Mouse (Mus musculus): ENCODE results near the gene Snx12. TPM values are rescaled to one million over a fixed set of nuclear protein-coding genes. Genes with fewer than 3 reads are reported as not detected.

The Snx12 gene
- polyA plus RNA-seq, 1 experiment from 2014 or later, result 52.1 TPM

GRCm38 (mm10) chrX:101162532-101162931, 59.8 kb downstream of the Snx12 start:
- 76% methylated on average over 3 of the region's 3 CpGs for WGBS
- Histone ChIP-seq H3K36me3 (ENCODE audit: control insufficient read depth, insufficient read depth, low read length) (no peaks in the 10 kb centered on the region), H3K9me3 (ENCODE audit: control insufficient read depth, low read length) (no peaks in the 10 kb centered on the region), H3K9ac (ENCODE audit: low read length) (no peak overlapping the region), H3K4me3 (ENCODE audit: low read length) (no peak overlapping the region), H3K27ac (ENCODE audit: low read length) (no peak overlapping the region), H3K4me1 (replicated peaks; ENCODE audit: control insufficient read depth, insufficient read depth, low read length) (no peaks in the 10 kb centered on the region), H3K4me2 (ENCODE audit: low read depth, low read length) (no peak overlapping the region), H3K27me3 (ENCODE audit: control insufficient read depth, insufficient read depth, low read depth, low read length) (no peaks in the 10 kb centered on the region; the same call in 1 of the 2 replicates)
- no peak for ATAC-seq (ENCODE audit: low read depth)

GRCm38 (mm10) chrX:101157488-101157887, 64.9 kb downstream of the Snx12 start:
- Histone ChIP-seq H3K9me3 (ENCODE audit: control insufficient read depth, low read length) (no peaks in the 10 kb centered on the region), H3K9ac (ENCODE audit: low read length) (no peak overlapping the region), H3K4me2 (ENCODE audit: low read depth, low read length) (no peak overlapping the region), H3K4me1 (replicated peaks; ENCODE audit: control insufficient read depth, insufficient read depth, low read length) (no peaks in the 10 kb centered on the region), H3K27me3 (ENCODE audit: control insufficient read depth, insufficient read depth, low read depth, low read length) (no peaks in the 10 kb centered on the region), H3K4me3 (ENCODE audit: low read length) (no peak overlapping the region), H3K27ac (ENCODE audit: low read length) (no peak overlapping the region), H3K36me3 (ENCODE audit: control insufficient read depth, insufficient read depth, low read length) (no peaks in the 10 kb centered on the region)
- WGBS, result 75% methylated on average over 2 of the region's 2 CpGs
- ATAC-seq (ENCODE audit: low read depth), result no peak

- WGBS, result 28% methylated on average over 5 of the region's 5 CpGs
- Histone ChIP-seq H3K36me3 (ENCODE audit: control insufficient read depth, insufficient read depth, low read length) (no peaks in the 10 kb centered on the region), H3K27me3 (ENCODE audit: control insufficient read depth, insufficient read depth, low read depth, low read length) (no peaks in the 10 kb centered on the region), H3K4me3 (ENCODE audit: low read length) (no peak overlapping the region), H3K4me2 (ENCODE audit: low read depth, low read length) (no peak overlapping the region), H3K9ac (ENCODE audit: low read length) (no peak overlapping the region), H3K9me3 (ENCODE audit: control insufficient read depth, low read length) (no peaks in the 10 kb centered on the region), H3K27ac (ENCODE audit: low read length) (no peak overlapping the region), H3K4me1 (replicated peaks; ENCODE audit: control insufficient read depth, insufficient read depth, low read length) (no peaks in the 10 kb centered on the region)
- ATAC-seq (ENCODE audit: low read depth), result no peak
These were observed 66.0 kb downstream of the Snx12 start for GRCm38 (mm10) chrX:101156369-101156768.

- Histone ChIP-seq H3K4me2 (ENCODE audit: low read depth, low read length) (no peak overlapping the region), H3K27me3 (ENCODE audit: control insufficient read depth, insufficient read depth, low read depth, low read length) (no peaks in the 10 kb centered on the region), H3K36me3 (ENCODE audit: control insufficient read depth, insufficient read depth, low read length) (no peaks in the 10 kb centered on the region), H3K9ac (ENCODE audit: low read length) (no peak overlapping the region), H3K4me3 (ENCODE audit: low read length) (no peak overlapping the region), H3K4me1 (replicated peaks; ENCODE audit: control insufficient read depth, insufficient read depth, low read length) (no peaks in the 10 kb centered on the region), H3K9me3 (ENCODE audit: control insufficient read depth, low read length) (no peaks in the 10 kb centered on the region), H3K27ac (ENCODE audit: low read length) (no peak overlapping the region)
- no peak for ATAC-seq (ENCODE audit: low read depth)
- WGBS, result 66% methylated on average over 5 of the region's 5 CpGs
These were observed 74.9 kb downstream of the Snx12 start for GRCm38 (mm10) chrX:101147506-101147905.

GRCm38 (mm10) chrX:101131992-101132791, 90.2 kb downstream of the Snx12 start:
- no peaks in the 10 kb centered on the region for H3K4me1 ChIP-seq (replicated peaks; ENCODE audit: control insufficient read depth, insufficient read depth, low read length)
- H3K27ac ChIP-seq (ENCODE audit: low read length), result no peak overlapping the region
- 39% methylated on average over 12 of the region's 12 CpGs for WGBS
- peak overlapping the region; percentile 21 for H3K4me3 ChIP-seq (ENCODE audit: low read length)
- H3K9me3 ChIP-seq (ENCODE audit: control insufficient read depth, low read length), result no peaks in the 10 kb centered on the region
- ATAC-seq (ENCODE audit: low read depth), result peak; percentile 26; the same call in 1 of the 2 replicates
- H3K36me3 ChIP-seq (ENCODE audit: control insufficient read depth, insufficient read depth, low read length), result no peaks in the 10 kb centered on the region
- peak overlapping the region; percentile 34 for H3K4me2 ChIP-seq (ENCODE audit: low read depth, low read length)
- H3K9ac ChIP-seq (ENCODE audit: low read length), result 0 out of 2 replicates have a peak overlapping the region, but pooled peaks have one; percentile 19
- H3K27me3 ChIP-seq (ENCODE audit: control insufficient read depth, insufficient read depth, low read depth, low read length), result no peaks in the 10 kb centered on the region

GRCm38 (mm10) chrX:101131001-101131400, 91.4 kb downstream of the Snx12 start:
- Histone ChIP-seq H3K9me3 (ENCODE audit: control insufficient read depth, low read length) (no peaks in the 10 kb centered on the region), H3K4me2 (ENCODE audit: low read depth, low read length) (no peak overlapping the region), H3K27me3 (ENCODE audit: control insufficient read depth, insufficient read depth, low read depth, low read length) (no peaks in the 10 kb centered on the region), H3K36me3 (ENCODE audit: control insufficient read depth, insufficient read depth, low read length) (no peaks in the 10 kb centered on the region), H3K4me3 (ENCODE audit: low read length) (no peak overlapping the region), H3K4me1 (replicated peaks; ENCODE audit: control insufficient read depth, insufficient read depth, low read length) (peaks cover 5% of the 10 kb centered on the region; the same call in 1 of the 2 replicates), H3K27ac (ENCODE audit: low read length) (no peak overlapping the region), H3K9ac (ENCODE audit: low read length) (no peak overlapping the region)
- ATAC-seq (ENCODE audit: low read depth), result no peak; the same call in 1 of the 2 replicates
- 22% methylated on average over 7 of the region's 7 CpGs for WGBS

- Histone ChIP-seq H3K4me3 (ENCODE audit: low read length) (no peak overlapping the region), H3K4me1 (replicated peaks; ENCODE audit: control insufficient read depth, insufficient read depth, low read length) (peaks cover 5% of the 10 kb centered on the region; the same call in 1 of the 2 replicates), H3K27ac (ENCODE audit: low read length) (no peak overlapping the region), H3K27me3 (ENCODE audit: control insufficient read depth, insufficient read depth, low read depth, low read length) (no peaks in the 10 kb centered on the region), H3K36me3 (ENCODE audit: control insufficient read depth, insufficient read depth, low read length) (no peaks in the 10 kb centered on the region), H3K9ac (ENCODE audit: low read length) (no peak overlapping the region), H3K9me3 (ENCODE audit: control insufficient read depth, low read length) (no peaks in the 10 kb centered on the region), H3K4me2 (ENCODE audit: low read depth, low read length) (no peak overlapping the region)
- no peak for ATAC-seq (ENCODE audit: low read depth)
- 54% methylated on average over 2 of the region's 2 CpGs for WGBS
These were observed 93.8 kb downstream of the Snx12 start for GRCm38 (mm10) chrX:101128559-101128958.

GRCm38 (mm10) chrX:101126977-101127376, 95.4 kb downstream of the Snx12 start:
- WGBS, result 31% methylated on average over 2 of the region's 2 CpGs
- ATAC-seq (ENCODE audit: low read depth), result peak; percentile 52; the same call in 1 of the 2 replicates
- no peak overlapping the region for H3K4me3 ChIP-seq (ENCODE audit: low read length)
- no peaks in the 10 kb centered on the region for H3K36me3 ChIP-seq (ENCODE audit: control insufficient read depth, insufficient read depth, low read length)
- no peak overlapping the region; the same call in 1 of the 2 replicates for H3K27ac ChIP-seq (ENCODE audit: low read length)
- H3K9ac ChIP-seq (ENCODE audit: low read length), result no peak overlapping the region
- peaks cover 5% of the 10 kb centered on the region; the same call in 1 of the 2 replicates for H3K4me1 ChIP-seq (replicated peaks; ENCODE audit: control insufficient read depth, insufficient read depth, low read length)
- H3K9me3 ChIP-seq (ENCODE audit: control insufficient read depth, low read length), result no peaks in the 10 kb centered on the region
- no peak overlapping the region; the same call in 1 of the 2 replicates for H3K4me2 ChIP-seq (ENCODE audit: low read depth, low read length)
- H3K27me3 ChIP-seq (ENCODE audit: control insufficient read depth, insufficient read depth, low read depth, low read length), result no peaks in the 10 kb centered on the region

- no peak overlapping the region; the same call in 1 of the 2 replicates for H3K4me2 ChIP-seq (ENCODE audit: low read depth, low read length)
- no peaks in the 10 kb centered on the region for H3K36me3 ChIP-seq (ENCODE audit: control insufficient read depth, insufficient read depth, low read length)
- no peaks in the 10 kb centered on the region for H3K27me3 ChIP-seq (ENCODE audit: control insufficient read depth, insufficient read depth, low read depth, low read length)
- H3K9me3 ChIP-seq (ENCODE audit: control insufficient read depth, low read length), result no peaks in the 10 kb centered on the region
- H3K9ac ChIP-seq (ENCODE audit: low read length), result no peak overlapping the region
- peaks cover 5% of the 10 kb centered on the region; the same call in 1 of the 2 replicates for H3K4me1 ChIP-seq (replicated peaks; ENCODE audit: control insufficient read depth, insufficient read depth, low read length)
- H3K4me3 ChIP-seq (ENCODE audit: low read length), result no peak overlapping the region
- 44% methylated on average over 7 of the region's 7 CpGs for WGBS
- no peak overlapping the region; the same call in 1 of the 2 replicates for H3K27ac ChIP-seq (ENCODE audit: low read length)
- peak; percentile 43; the same call in 1 of the 2 replicates for ATAC-seq (ENCODE audit: low read depth)
These were observed 95.8 kb downstream of the Snx12 start for GRCm38 (mm10) chrX:101126474-101126955.
